26 mouse cellular contexts compared by ENCODE assay signal in the genomic region with DNA sequence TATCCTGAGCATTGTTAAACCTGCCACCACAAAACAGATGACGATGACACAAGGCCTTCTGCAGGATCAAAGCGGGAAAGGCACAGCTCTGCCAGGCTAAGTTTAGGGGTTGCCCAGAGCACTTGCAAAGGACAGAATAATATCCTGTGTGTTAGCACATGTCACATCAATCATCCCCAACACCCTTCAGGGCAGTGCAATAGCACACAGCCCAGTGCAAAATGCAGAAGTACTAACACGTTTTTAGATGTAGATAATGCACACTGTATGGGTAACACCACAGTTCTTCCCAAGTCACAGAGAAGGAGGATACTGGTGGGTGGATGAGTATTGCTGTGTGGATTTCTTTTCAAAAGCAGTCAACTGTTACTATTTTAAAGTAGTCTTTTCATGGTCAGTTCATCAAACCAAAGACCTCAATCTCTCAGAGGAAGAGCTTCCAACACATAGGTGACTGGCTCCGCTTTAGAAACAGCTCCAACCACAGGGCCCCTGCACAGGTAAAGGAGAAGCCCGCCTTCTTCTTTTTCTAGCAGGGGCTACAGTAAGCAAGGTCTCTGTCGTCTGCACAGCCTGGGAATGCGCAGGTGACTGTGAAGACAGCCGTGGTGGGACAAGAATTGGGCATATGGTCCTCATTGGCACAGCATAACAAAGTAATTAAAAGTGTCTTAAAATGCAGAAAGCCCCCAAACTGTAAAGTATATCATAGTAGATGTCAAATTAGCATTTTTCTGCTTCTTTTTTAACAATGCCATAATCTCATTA.
DNase-seq lines count a peak whose midpoint lies in the region; ATAC-seq and TF ChIP-seq lines count a peak whose summit lies in the region.
"Had no signal": no experiment of that assay in that cellular context is flagged by ENCODE, and none has a peak within 500 bp of the region (broad histone marks: within the 10 kb centered on the region; RNA-seq: fewer than 3 reads in every experiment).

No protein-coding gene starts in this region.

- no peak overlapping the region for H3K4me2 ChIP-seq in stomach, embryonic 14.5 days (replicated peaks; ENCODE audit: low read depth, low read length)
- H3K4me2 ChIP-seq in stomach, postnatal 0 days (replicated peaks; ENCODE audit: low read depth) = no peak overlapping the region
- H3K4me2 ChIP-seq: intestine, embryonic 15.5 days; limb, embryonic 12.5 days; liver, embryonic 11.5 days; midbrain, embryonic 12.5 days; stomach, embryonic 15.5 days had no signal

- WGBS in stomach, embryonic 14.5 days = 55% methylated on average over 8 of the region's 8 CpGs
- 51% methylated on average over 8 of the region's 8 CpGs for WGBS in stomach, postnatal 0 days

- 0 out of 2 replicates have a peak, but pooled peaks have one; percentile 53 for ATAC-seq in stomach, embryonic 14.5 days (ENCODE audit: insufficient number of reproducible peaks, insufficient read depth, low FRiP score, low read depth)
- no peak for ATAC-seq in stomach, postnatal 0 days (ENCODE audit: low FRiP score, low TSS enrichment)
- ATAC-seq in megakaryocyte, adult 5-6 weeks (ENCODE audit: poor library complexity, severe bottlenecking) = peak; percentile 57; the same call in 1 of the 2 replicates
- ATAC-seq: hindbrain, embryonic 16.5 days; intestine, embryonic 15.5 days; liver, postnatal 0 days; lung, postnatal 0 days; Patski had no signal

- H3K9ac ChIP-seq in stomach, embryonic 14.5 days (replicated peaks; ENCODE audit: low read depth, low read length) = no peak overlapping the region
- no peak overlapping the region for H3K9ac ChIP-seq in stomach, postnatal 0 days (ENCODE audit: low read length)
- H3K9ac ChIP-seq: intestine, embryonic 15.5 days; limb, embryonic 12.5 days; liver, postnatal 0 days; midbrain, embryonic 12.5 days; stomach, embryonic 15.5 days had no signal

- TF ChIP-seq EP300 in stomach, postnatal 0 days (optimal IDR thresholded peaks at IDR 0.05) = no peak

- peak; percentile 31 to 33 for DNase-seq in cerebellum, postnatal 10 days
- no peak for DNase-seq in cerebellum, adult 11 months
- no peak for DNase-seq in stomach, postnatal 0 days (ENCODE audit: low spot score)
- DNase-seq in gastrocnemius, adult 18-20 months (ENCODE audit: low spot score) = no peak
- DNase-seq in kidney, postnatal 10 days = no peak
- no peak for DNase-seq in thymus, adult 18-20 months
- DNase-seq: adrenal gland, adult 2 months; cerebellum, adult 2 months; cerebellum, postnatal 36 days; gastrocnemius, adult 2 months; kidney, adult 9 months; kidney, postnatal 36 days; liver, postnatal 0 days had no signal

- H3K27ac ChIP-seq in stomach, embryonic 14.5 days (ENCODE audit: low read length) = no peak overlapping the region
- H3K27ac ChIP-seq in stomach, postnatal 0 days (replicated peaks) = no peak overlapping the region
- H3K27ac ChIP-seq: gastrocnemius, adult 2 months; heart, embryonic 10.5 days; hindbrain, embryonic 10.5 days; intestine, embryonic 15.5 days; limb, embryonic 12.5 days; macrophage; midbrain, embryonic 12.5 days; stomach, embryonic 15.5 days had no signal

- H3K36me3 ChIP-seq in stomach, embryonic 14.5 days (ENCODE audit: control insufficient read depth, insufficient read depth, low read length) = no peaks in the 10 kb centered on the region
- no peaks in the 10 kb centered on the region for H3K36me3 ChIP-seq in stomach, postnatal 0 days (ENCODE audit: control insufficient read depth, insufficient read depth, low read length)
- H3K36me3 ChIP-seq: heart, embryonic 10.5 days; hindbrain, embryonic 10.5 days; intestine, embryonic 15.5 days; limb, embryonic 12.5 days; midbrain, embryonic 12.5 days; stomach, embryonic 15.5 days had no signal

- TF ChIP-seq CTCF in stomach, postnatal 0 days (IDR thresholded peaks at IDR 0.05; ENCODE audit: low read depth) = no peak

- H3K9me3 ChIP-seq in stomach, embryonic 14.5 days (ENCODE audit: control insufficient read depth, low read depth, low read length) = no peaks in the 10 kb centered on the region
- H3K9me3 ChIP-seq in stomach, postnatal 0 days (ENCODE audit: control insufficient read depth, low read length) = no peaks in the 10 kb centered on the region
- H3K9me3 ChIP-seq: heart, embryonic 10.5 days; hindbrain, embryonic 10.5 days; intestine, embryonic 15.5 days; limb, embryonic 12.5 days; midbrain, embryonic 12.5 days; stomach, embryonic 15.5 days had no signal

- no peak overlapping the region for H3K4me3 ChIP-seq in stomach, embryonic 14.5 days (ENCODE audit: low read depth, low read length)
- no peak overlapping the region for H3K4me3 ChIP-seq in stomach, postnatal 0 days (ENCODE audit: low read depth, low read length)
- H3K4me3 ChIP-seq: gastrocnemius, adult 2 months; heart, embryonic 10.5 days; hindbrain, embryonic 10.5 days; intestine, embryonic 15.5 days; limb, embryonic 12.5 days; midbrain, embryonic 12.5 days; stomach, embryonic 15.5 days had no signal

- no peaks in the 10 kb centered on the region for H3K4me1 ChIP-seq in stomach, embryonic 14.5 days (ENCODE audit: control insufficient read depth, insufficient read depth, low read length)
- H3K4me1 ChIP-seq in stomach, postnatal 0 days (replicated peaks; ENCODE audit: control insufficient read depth, insufficient read depth) = no peaks in the 10 kb centered on the region
- H3K4me1 ChIP-seq: heart, embryonic 10.5 days; intestine, embryonic 15.5 days; limb, embryonic 12.5 days; midbrain, embryonic 12.5 days; stomach, embryonic 15.5 days had no signal

- H3K27me3 ChIP-seq in stomach, embryonic 14.5 days (ENCODE audit: control insufficient read depth, insufficient read depth, low read length) = no peaks in the 10 kb centered on the region
- no peaks in the 10 kb centered on the region for H3K27me3 ChIP-seq in stomach, postnatal 0 days (ENCODE audit: control insufficient read depth, insufficient read depth, low read length)
- H3K27me3 ChIP-seq: intestine, embryonic 15.5 days; midbrain, embryonic 12.5 days; stomach, embryonic 15.5 days had no signal

Comparison
In these comparisons a context has a peak if more than half of its experiments do, and no peak if none do; other contexts are left out.
1. DNase-seq: peak in cerebellum, postnatal 10 days (2 of 2); none in cerebellum, adult 11 months (single experiment), stomach, postnatal 0 days (single experiment), gastrocnemius, adult 18-20 months (single experiment), kidney, postnatal 10 days (single experiment) and thymus, adult 18-20 months (0 of 2).